Mouse (Mus musculus): Measurements from ENCODE around the gene Hoxb9.
A peak's percentile ranks its signal among the peaks of the same experiment; 100 is the strongest.

Hoxb9 gene

GRCm38 (mm10) chr11:96270996-96271540 lies at the start of gene Hoxb9:
TSS of gene Hoxb9 (plus strand) at chr11:96271457.
- peak; percentile 57 for DNase-seq (ENCODE audit: low read depth, low spot score)

GRCm38 (mm10) chr11:96223813-96224212 lies 47.4 kb upstream of the Hoxb9 start:
- peak; percentile 72 for DNase-seq (ENCODE audit: low read depth, low spot score)

GRCm38 (mm10) chr11:96227676-96228075 lies 43.6 kb upstream of the Hoxb9 start:
- no peak for DNase-seq (ENCODE audit: low read depth, low spot score)

- peak; percentile 56 for DNase-seq (ENCODE audit: low read depth, low spot score)
Observed at GRCm38 (mm10) chr11:96234906-96235305, 36.4 kb upstream of the Hoxb9 start.

GRCm38 (mm10) chr11:96240211-96240610 lies 31.0 kb upstream of the Hoxb9 start:
- DNase-seq (ENCODE audit: low read depth, low spot score), result peak; percentile 67

GRCm38 (mm10) chr11:96250901-96251300 lies 20.4 kb upstream of the Hoxb9 start:
- peak; percentile 97 for DNase-seq (ENCODE audit: low read depth, low spot score)

GRCm38 (mm10) chr11:96251480-96252031 lies 19.7 kb upstream of the Hoxb9 start:
- DNase-seq (ENCODE audit: low read depth, low spot score), result peak; percentile 53

- DNase-seq (ENCODE audit: low read depth, low spot score), result no peak
Observed at GRCm38 (mm10) chr11:96252541-96253120, 18.6 kb upstream of the Hoxb9 start.

GRCm38 (mm10) chr11:96254221-96254620 lies 17.0 kb upstream of the Hoxb9 start:
- DNase-seq (ENCODE audit: low read depth, low spot score), result peak; percentile 72

- DNase-seq (ENCODE audit: low read depth, low spot score), result no peak
Observed at GRCm38 (mm10) chr11:96255111-96255995, 15.9 kb upstream of the Hoxb9 start.

GRCm38 (mm10) chr11:96255996-96256445 lies 15.2 kb upstream of the Hoxb9 start:
- peak; percentile 69 for DNase-seq (ENCODE audit: low read depth, low spot score)

- DNase-seq (ENCODE audit: low read depth, low spot score), result no peak
Observed at GRCm38 (mm10) chr11:96257141-96257540, 14.1 kb upstream of the Hoxb9 start.

- DNase-seq (ENCODE audit: low read depth, low spot score), result no peak
Observed at GRCm38 (mm10) chr11:96259038-96259437, 12.2 kb upstream of the Hoxb9 start.

GRCm38 (mm10) chr11:96259511-96259910 lies 11.7 kb upstream of the Hoxb9 start:
- DNase-seq (ENCODE audit: low read depth, low spot score), result no peak

- peak; percentile 71 for DNase-seq (ENCODE audit: low read depth, low spot score)
Observed at GRCm38 (mm10) chr11:96260310-96260970, 10.8 kb upstream of the Hoxb9 start.

- DNase-seq (ENCODE audit: low read depth, low spot score), result peak; percentile 81
Observed at GRCm38 (mm10) chr11:96261323-96261890, 9.8 kb upstream of the Hoxb9 start.

GRCm38 (mm10) chr11:96262262-96262830 lies 8.9 kb upstream of the Hoxb9 start:
- DNase-seq (ENCODE audit: low read depth, low spot score), result no peak

- DNase-seq (ENCODE audit: low read depth, low spot score), result no peak
Observed at GRCm38 (mm10) chr11:96263636-96264389, 7.4 kb upstream of the Hoxb9 start.

- DNase-seq (ENCODE audit: low read depth, low spot score), result no peak
Observed at GRCm38 (mm10) chr11:96264390-96265020, 6.8 kb upstream of the Hoxb9 start.

- no peak for DNase-seq (ENCODE audit: low read depth, low spot score)
Observed at GRCm38 (mm10) chr11:96265954-96266353, 5.3 kb upstream of the Hoxb9 start.

Measured in R1 (cell line).